Mouse (Mus musculus): ENCODE measurements around the gene Pbx1. TPM values are rescaled to one million over a fixed set of nuclear protein-coding genes. Genes with fewer than 3 reads are reported as not detected.

Pbx1 gene
- polyA plus RNA-seq, 1 experiment from 2014 or later: 43.7 TPM

DNA sequence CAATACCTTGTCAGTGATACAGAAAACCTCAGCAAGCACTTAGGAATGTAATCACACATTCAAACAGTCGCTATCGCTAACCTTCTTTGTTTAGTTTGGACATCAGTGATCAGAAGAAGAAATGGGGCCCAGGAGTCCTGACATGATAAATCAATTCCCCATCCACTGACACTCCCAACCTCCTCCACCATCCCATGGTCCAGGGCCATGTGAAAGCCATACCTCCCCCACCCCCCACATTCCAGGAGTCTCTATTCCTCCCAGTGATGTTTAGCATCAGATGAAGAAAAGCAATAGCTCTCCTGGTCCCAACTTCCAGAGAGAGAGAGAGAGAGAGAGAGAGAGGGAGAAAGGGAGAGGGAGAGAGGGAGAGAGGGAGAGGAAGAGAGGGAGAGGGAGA, 28.5 kb downstream of the Pbx1 start:
- Histone ChIP-seq H3K27me3 (ENCODE audit: control insufficient read depth, insufficient read depth, low read length) (no peaks in the 10 kb centered on the region), H3K4me3 (ENCODE audit: low read depth, low read length) (no peak overlapping the region), H3K27ac (replicated peaks; ENCODE audit: low read depth, low read length) (no peak overlapping the region), H3K9me3 (ENCODE audit: control insufficient read depth, low read length) (no peaks in the 10 kb centered on the region), H3K36me3 (ENCODE audit: control insufficient read depth, insufficient read depth, low read length) (peaks cover 2% of the 10 kb centered on the region; the same call in 1 of the 2 replicates), H3K4me2 (ENCODE audit: low read depth, severe bottlenecking) (no peak overlapping the region), H3K9ac (ENCODE audit: low read length) (no peak overlapping the region), H3K4me1 (ENCODE audit: control insufficient read depth, insufficient read depth, low read length) (peaks cover 20% of the 10 kb centered on the region)
- DNase-seq (ENCODE audit: low spot score) (no peak), ATAC-seq (ENCODE audit: insufficient number of reproducible peaks, low FRiP score, low TSS enrichment, low read depth) (no peak)
- WGBS: 31% methylated on average over 2 of the region's 2 CpGs

DNA sequence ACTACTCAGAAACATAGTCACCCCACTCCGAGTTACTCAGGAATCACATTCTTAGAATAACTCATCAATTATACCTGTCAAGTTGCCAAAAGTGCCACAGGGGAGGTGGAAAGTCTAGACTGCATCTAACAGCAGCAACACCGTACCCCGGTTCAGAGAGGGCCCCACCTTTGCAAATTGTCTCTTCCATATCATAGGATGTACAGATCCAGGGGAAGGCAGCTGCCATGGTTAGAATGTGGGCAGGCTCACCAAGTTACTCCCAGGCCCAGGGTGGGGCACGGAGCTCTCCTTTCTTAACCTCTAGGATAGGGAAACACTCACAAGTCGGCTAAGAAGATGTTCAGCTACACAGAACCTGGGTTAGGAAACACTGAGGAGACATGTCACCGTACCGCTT, 29.4 kb downstream of the Pbx1 start:
- Histone ChIP-seq H3K27ac (replicated peaks; ENCODE audit: low read depth, low read length) (no peak overlapping the region), H3K4me1 (ENCODE audit: control insufficient read depth, insufficient read depth, low read length) (peaks cover 16% of the 10 kb centered on the region), H3K9ac (ENCODE audit: low read length) (no peak overlapping the region), H3K4me2 (ENCODE audit: low read depth, severe bottlenecking) (no peak overlapping the region), H3K36me3 (ENCODE audit: control insufficient read depth, insufficient read depth, low read length) (peaks cover 2% of the 10 kb centered on the region; the same call in 1 of the 2 replicates), H3K27me3 (ENCODE audit: control insufficient read depth, insufficient read depth, low read length) (no peaks in the 10 kb centered on the region), H3K4me3 (ENCODE audit: low read depth, low read length) (no peak overlapping the region), H3K9me3 (ENCODE audit: control insufficient read depth, low read length) (no peaks in the 10 kb centered on the region)
- DNase-seq (ENCODE audit: low spot score): no peak
- WGBS: 35% methylated on average over 7 of the region's 7 CpGs
- no peak for ATAC-seq (ENCODE audit: insufficient number of reproducible peaks, low FRiP score, low TSS enrichment, low read depth)

DNA sequence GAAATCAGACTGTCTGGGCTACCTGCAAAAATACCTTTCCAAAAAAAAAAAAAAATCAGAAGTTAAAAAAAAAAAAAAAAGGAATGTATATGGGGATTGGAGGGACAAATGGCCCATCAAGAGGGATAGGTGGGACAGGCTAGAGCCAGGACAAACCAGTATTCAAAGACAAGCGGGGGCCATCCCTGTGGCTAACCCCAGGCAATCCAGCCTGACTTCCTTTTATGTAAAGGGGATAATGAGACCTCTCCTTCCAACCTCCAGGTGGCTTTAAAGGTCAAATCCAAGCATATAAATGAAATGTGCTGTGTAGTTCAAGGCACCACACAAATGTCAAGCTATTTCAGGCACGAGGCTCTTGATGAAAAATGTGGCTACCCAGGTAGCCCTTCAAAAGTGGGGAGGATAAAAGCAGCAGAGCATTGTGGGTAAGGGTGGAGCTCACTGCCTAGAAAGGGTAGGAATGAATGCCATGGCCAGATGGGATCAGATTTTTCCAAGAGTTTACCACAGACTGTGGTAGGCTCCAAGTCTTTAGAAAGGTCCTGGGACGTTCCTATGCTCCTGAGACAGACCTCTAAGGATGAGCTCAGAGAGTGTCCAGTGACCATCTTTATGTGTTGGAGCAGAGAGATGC, 36.4 kb downstream of the Pbx1 start:
- peaks cover 40% of the 10 kb centered on the region for H3K4me1 ChIP-seq (ENCODE audit: control insufficient read depth, insufficient read depth, low read length)
- H3K9me3 ChIP-seq (ENCODE audit: control insufficient read depth, low read length): no peaks in the 10 kb centered on the region
- WGBS: 59% methylated on average over 3 of the region's 3 CpGs

DNA sequence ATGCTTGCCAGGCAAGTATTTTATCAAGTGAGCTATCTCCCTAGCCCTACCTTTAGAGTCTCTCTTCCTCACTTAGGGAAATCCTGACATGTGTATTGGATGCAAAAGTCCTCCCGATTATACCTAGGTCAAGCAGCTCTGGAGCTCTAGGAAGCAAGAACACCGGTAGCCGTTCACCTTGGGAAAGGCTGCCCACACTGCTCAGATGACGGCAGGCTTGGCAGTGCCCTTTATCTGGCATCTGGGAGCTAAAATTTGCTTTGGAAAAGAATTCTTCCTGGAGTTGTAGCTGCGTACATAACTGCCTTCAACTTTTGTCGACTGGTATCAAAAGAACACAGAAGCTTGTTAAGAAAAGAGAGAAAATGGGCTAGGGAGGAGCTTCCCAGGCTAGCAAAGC, 37.5 kb downstream of the Pbx1 start:
- 92% methylated on average over 6 of the region's 6 CpGs for WGBS
- ATAC-seq (ENCODE audit: insufficient number of reproducible peaks, low FRiP score, low TSS enrichment, low read depth) (no peak), DNase-seq (ENCODE audit: low spot score) (no peak)
- Histone ChIP-seq H3K27me3 (ENCODE audit: control insufficient read depth, insufficient read depth, low read length) (no peaks in the 10 kb centered on the region), H3K36me3 (ENCODE audit: control insufficient read depth, insufficient read depth, low read length) (no peaks in the 10 kb centered on the region; the same call in 1 of the 2 replicates), H3K27ac (replicated peaks; ENCODE audit: low read depth, low read length) (no peak overlapping the region), H3K4me3 (ENCODE audit: low read depth, low read length) (no peak overlapping the region), H3K9me3 (ENCODE audit: control insufficient read depth, low read length) (no peaks in the 10 kb centered on the region), H3K9ac (ENCODE audit: low read length) (no peak overlapping the region), H3K4me2 (ENCODE audit: low read depth, severe bottlenecking) (no peak overlapping the region), H3K4me1 (ENCODE audit: control insufficient read depth, insufficient read depth, low read length) (peaks cover 43% of the 10 kb centered on the region)

More for the DNA sequence above, 36.4 kb downstream of the Pbx1 start:
- H3K4me2 ChIP-seq (ENCODE audit: low read depth, severe bottlenecking): no peak overlapping the region
- no peak overlapping the region for H3K27ac ChIP-seq (replicated peaks; ENCODE audit: low read depth, low read length)
- DNase-seq (ENCODE audit: low spot score) (no peak), ATAC-seq (ENCODE audit: insufficient number of reproducible peaks, low FRiP score, low TSS enrichment, low read depth) (no peak)
- H3K4me3 ChIP-seq (ENCODE audit: low read depth, low read length): no peak overlapping the region
- no peak overlapping the region for H3K9ac ChIP-seq (ENCODE audit: low read length)
- no peaks in the 10 kb centered on the region; the same call in 1 of the 2 replicates for H3K36me3 ChIP-seq (ENCODE audit: control insufficient read depth, insufficient read depth, low read length)
- H3K27me3 ChIP-seq (ENCODE audit: control insufficient read depth, insufficient read depth, low read length): no peaks in the 10 kb centered on the region

DNA sequence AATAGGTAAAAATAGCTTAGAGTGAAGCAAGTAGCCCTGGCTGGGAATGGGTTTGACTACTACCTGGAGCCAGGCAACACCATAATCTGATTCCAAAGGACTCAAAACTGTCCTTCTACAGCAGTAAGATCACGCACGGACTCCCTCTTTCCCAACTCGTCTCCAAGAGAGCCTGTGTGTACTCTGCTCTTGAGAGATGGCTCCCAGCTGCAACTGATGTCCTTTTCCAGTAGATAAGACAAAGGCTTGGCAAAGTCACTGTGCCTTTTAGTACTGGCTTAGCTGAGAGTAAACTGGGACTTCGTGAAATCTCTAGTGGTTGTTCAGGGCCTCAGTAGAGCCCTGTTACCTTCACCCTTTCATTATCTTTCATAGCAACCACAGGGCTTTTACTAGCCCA, 38.6 kb downstream of the Pbx1 start:
- ATAC-seq (ENCODE audit: insufficient number of reproducible peaks, low FRiP score, low TSS enrichment, low read depth) (no peak), DNase-seq (ENCODE audit: low spot score) (no peak)
- Histone ChIP-seq H3K4me2 (ENCODE audit: low read depth, severe bottlenecking) (no peak overlapping the region), H3K36me3 (ENCODE audit: control insufficient read depth, insufficient read depth, low read length) (no peaks in the 10 kb centered on the region; the same call in 1 of the 2 replicates), H3K27ac (replicated peaks; ENCODE audit: low read depth, low read length) (no peak overlapping the region; the same call in 1 of the 2 replicates), H3K4me3 (ENCODE audit: low read depth, low read length) (no peak overlapping the region), H3K9ac (ENCODE audit: low read length) (no peak overlapping the region), H3K4me1 (ENCODE audit: control insufficient read depth, insufficient read depth, low read length) (peaks cover 43% of the 10 kb centered on the region), H3K9me3 (ENCODE audit: control insufficient read depth, low read length) (no peaks in the 10 kb centered on the region), H3K27me3 (ENCODE audit: control insufficient read depth, insufficient read depth, low read length) (no peaks in the 10 kb centered on the region)
- 73% methylated on average over 4 of the region's 4 CpGs for WGBS

DNA sequence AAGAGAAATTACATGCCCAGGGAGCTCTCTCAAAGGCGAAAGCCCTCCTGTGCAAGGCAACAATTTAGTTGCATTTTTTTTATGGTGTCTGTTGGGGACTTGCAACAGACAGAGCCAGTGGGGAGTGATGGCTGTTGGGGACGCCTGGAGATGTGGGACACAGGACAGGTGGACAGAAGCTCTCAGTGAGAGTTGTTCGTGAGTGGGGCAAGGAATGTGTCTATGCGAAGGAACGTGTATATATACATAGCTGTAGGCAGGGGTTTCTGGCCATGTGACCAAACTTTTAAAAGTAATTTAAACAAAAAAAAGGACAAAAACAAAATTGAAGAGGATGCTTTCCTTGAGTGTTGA, 39.6 kb downstream of the Pbx1 start:
- Histone ChIP-seq H3K27me3 (ENCODE audit: control insufficient read depth, insufficient read depth, low read length) (no peaks in the 10 kb centered on the region), H3K9ac (ENCODE audit: low read length) (no peak overlapping the region), H3K4me3 (ENCODE audit: low read depth, low read length) (no peak overlapping the region), H3K9me3 (ENCODE audit: control insufficient read depth, low read length) (no peaks in the 10 kb centered on the region), H3K4me1 (ENCODE audit: control insufficient read depth, insufficient read depth, low read length) (peaks cover 43% of the 10 kb centered on the region), H3K27ac (replicated peaks; ENCODE audit: low read depth, low read length) (peak overlapping the region; percentile 72), H3K4me2 (ENCODE audit: low read depth, severe bottlenecking) (peak overlapping the region; percentile 20; the same call in 1 of the 2 replicates), H3K36me3 (ENCODE audit: control insufficient read depth, insufficient read depth, low read length) (no peaks in the 10 kb centered on the region; the same call in 1 of the 2 replicates)
- ATAC-seq (ENCODE audit: insufficient number of reproducible peaks, low FRiP score, low TSS enrichment, low read depth): no peak
- 14% methylated on average over 5 of the region's 5 CpGs for WGBS
- DNase-seq (ENCODE audit: low spot score): no peak

DNA sequence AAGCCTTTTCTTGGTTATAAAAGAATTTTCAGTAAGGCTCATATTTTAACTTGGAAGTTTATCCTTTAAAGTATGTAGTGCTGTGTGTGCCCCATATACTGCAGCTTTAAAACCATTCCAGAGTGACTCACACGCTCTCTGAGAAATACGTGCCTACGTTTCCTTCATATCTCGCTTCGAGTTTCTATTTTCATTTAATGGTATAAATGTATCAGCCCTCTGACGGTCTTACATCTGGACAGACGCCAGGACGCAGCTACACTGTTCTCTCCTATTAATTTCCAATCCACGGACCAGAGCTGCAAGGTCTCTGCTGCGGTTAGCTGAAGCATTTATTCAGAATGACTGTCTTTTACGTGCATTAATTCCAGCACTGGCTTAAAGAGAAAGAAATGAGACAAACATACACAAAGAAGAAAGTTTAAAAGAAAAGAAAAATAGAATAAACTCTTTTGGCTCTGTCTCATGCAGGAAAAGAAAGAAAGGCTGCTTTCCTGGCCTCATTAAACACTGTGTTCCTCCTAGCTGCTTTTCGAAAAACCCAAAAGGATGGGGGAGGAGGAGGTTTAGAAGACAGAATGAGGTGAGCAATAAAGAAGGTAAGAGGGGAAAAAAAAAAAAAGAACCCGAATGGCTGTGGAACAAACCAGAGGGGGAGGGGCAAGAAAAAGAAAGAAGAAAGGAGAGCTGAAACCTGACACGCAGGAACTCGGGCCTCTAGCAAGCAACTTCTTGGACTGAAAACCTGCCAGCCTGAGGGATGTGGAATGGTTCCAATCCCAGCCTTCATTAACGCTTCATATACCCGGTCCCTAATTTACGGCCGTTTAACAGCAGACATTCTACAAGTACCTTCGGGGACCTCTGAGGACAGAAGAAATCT, 40.2 kb downstream of the Pbx1 start:
- Histone ChIP-seq H3K4me3 (ENCODE audit: low read depth, low read length) (no peak overlapping the region), H3K9me3 (ENCODE audit: control insufficient read depth, low read length) (no peaks in the 10 kb centered on the region), H3K4me2 (ENCODE audit: low read depth, severe bottlenecking) (peak overlapping the region; percentile 28), H3K36me3 (ENCODE audit: control insufficient read depth, insufficient read depth, low read length) (no peaks in the 10 kb centered on the region; the same call in 1 of the 2 replicates), H3K4me1 (ENCODE audit: control insufficient read depth, insufficient read depth, low read length) (peaks cover 48% of the 10 kb centered on the region), H3K27me3 (ENCODE audit: control insufficient read depth, insufficient read depth, low read length) (no peaks in the 10 kb centered on the region), H3K27ac (replicated peaks; ENCODE audit: low read depth, low read length) (peak overlapping the region; percentile 72), H3K9ac (ENCODE audit: low read length) (no peak overlapping the region)
- ATAC-seq (ENCODE audit: insufficient number of reproducible peaks, low FRiP score, low TSS enrichment, low read depth) (peak; percentile 81), DNase-seq (ENCODE audit: low spot score) (peak; percentile 78)
- 22% methylated on average over 20 of the region's 20 CpGs for WGBS

DNA sequence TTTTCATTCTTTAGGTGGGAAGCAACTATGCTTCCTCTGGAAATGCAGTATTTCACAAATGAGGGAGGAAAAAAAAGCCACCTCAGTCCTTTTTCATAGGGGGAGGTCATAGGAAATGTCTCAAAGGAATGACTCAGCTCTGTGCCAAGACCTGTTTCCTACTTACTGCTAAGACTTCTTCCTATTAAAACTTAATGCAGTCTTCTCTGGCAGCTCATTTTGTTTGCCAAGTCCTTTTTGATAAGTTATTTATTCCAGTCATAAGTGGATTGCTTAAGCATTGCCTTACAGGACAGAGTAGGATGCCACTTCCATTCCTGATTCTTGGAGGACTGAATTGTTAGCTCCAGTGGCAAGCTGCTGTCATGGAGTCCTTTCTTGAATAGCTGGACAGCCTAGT, 41.3 kb downstream of the Pbx1 start:
- no peak for ATAC-seq (ENCODE audit: insufficient number of reproducible peaks, low FRiP score, low TSS enrichment, low read depth)
- no peaks in the 10 kb centered on the region for H3K27me3 ChIP-seq (ENCODE audit: control insufficient read depth, insufficient read depth, low read length)
- H3K36me3 ChIP-seq (ENCODE audit: control insufficient read depth, insufficient read depth, low read length): no peaks in the 10 kb centered on the region; the same call in 1 of the 2 replicates
- no peak for DNase-seq (ENCODE audit: low spot score)
- H3K4me1 ChIP-seq (ENCODE audit: control insufficient read depth, insufficient read depth, low read length): peaks cover 59% of the 10 kb centered on the region
- H3K9ac ChIP-seq (ENCODE audit: low read length): no peak overlapping the region
- H3K27ac ChIP-seq (replicated peaks; ENCODE audit: low read depth, low read length): no peak overlapping the region
- H3K4me2 ChIP-seq (ENCODE audit: low read depth, severe bottlenecking): no peak overlapping the region
- H3K9me3 ChIP-seq (ENCODE audit: control insufficient read depth, low read length): no peaks in the 10 kb centered on the region
- H3K4me3 ChIP-seq (ENCODE audit: low read depth, low read length): no peak overlapping the region
